Mouse (Mus musculus): Measurements from ENCODE around the gene Sgta. TPM values are rescaled to one million over a fixed set of nuclear protein-coding genes. Genes with fewer than 3 reads are reported as not detected.
A peak's percentile ranks its signal among the peaks of the same experiment; 100 is the strongest.

Gene Sgta
- polyA plus RNA-seq, 1 experiment from 2014 or later: 242 TPM

- WGBS: 85% methylated on average over 8 of the region's 8 CpGs
- Histone ChIP-seq H3K9ac (no peak overlapping the region), H3K4me2 (replicated peaks) (no peak overlapping the region), H3K9me3 (no peaks in the 10 kb centered on the region), H3K4me1 (peaks cover 10% of the 10 kb centered on the region; the same call in 1 of the 2 replicates), H3K36me3 (no peaks in the 10 kb centered on the region), H3K27ac (no peak overlapping the region), H3K27me3 (peaks cover 18% of the 10 kb centered on the region), H3K4me3 (no peak overlapping the region)
- ATAC-seq (ENCODE audit: insufficient number of reproducible peaks, insufficient read depth, low FRiP score, low TSS enrichment): no peak
Measured at GRCm38 (mm10) chr10:80997332-80997731, 62.6 kb downstream of the Sgta start.

- ATAC-seq (ENCODE audit: insufficient number of reproducible peaks, insufficient read depth, low FRiP score, low TSS enrichment): no peak
- no peaks in the 10 kb centered on the region for H3K9me3 ChIP-seq
- no peaks in the 10 kb centered on the region for H3K36me3 ChIP-seq
- H3K9ac ChIP-seq: no peak overlapping the region
- peaks cover 16% of the 10 kb centered on the region for H3K27me3 ChIP-seq
- peaks cover 10% of the 10 kb centered on the region; the same call in 1 of the 2 replicates for H3K4me1 ChIP-seq
- WGBS: 91% methylated on average over 8 of the region's 8 CpGs
- H3K27ac ChIP-seq: no peak overlapping the region
- H3K4me3 ChIP-seq: no peak overlapping the region
- H3K4me2 ChIP-seq (replicated peaks): no peak overlapping the region
Measured at GRCm38 (mm10) chr10:80996501-80996900, 63.5 kb downstream of the Sgta start.

- H3K9ac ChIP-seq: no peak overlapping the region
Measured at GRCm38 (mm10) chr10:80995091-80995632, 64.8 kb downstream of the Sgta start.

GRCm38 (mm10) chr10:80994621-80995020 lies 65.4 kb downstream of the Sgta start:
- Histone ChIP-seq H3K9ac (no peak overlapping the region), H3K27me3 (peaks cover 16% of the 10 kb centered on the region), H3K9me3 (no peaks in the 10 kb centered on the region), H3K4me2 (replicated peaks) (no peak overlapping the region), H3K27ac (no peak overlapping the region), H3K4me1 (peaks cover 5% of the 10 kb centered on the region; the same call in 1 of the 2 replicates), H3K36me3 (no peaks in the 10 kb centered on the region), H3K4me3 (no peak overlapping the region)
- no peak for ATAC-seq (ENCODE audit: insufficient number of reproducible peaks, insufficient read depth, low FRiP score, low TSS enrichment)
- WGBS: 54% methylated on average over 4 of the region's 4 CpGs

More at GRCm38 (mm10) chr10:80995091-80995632, 64.8 kb downstream of the Sgta start:
- Histone ChIP-seq H3K27me3 (peaks cover 16% of the 10 kb centered on the region), H3K4me1 (peaks cover 9% of the 10 kb centered on the region; the same call in 1 of the 2 replicates), H3K36me3 (no peaks in the 10 kb centered on the region), H3K27ac (no peak overlapping the region), H3K4me2 (replicated peaks) (0 out of 2 replicates have a peak overlapping the region, but pooled peaks have one; percentile 21), H3K9me3 (no peaks in the 10 kb centered on the region), H3K4me3 (no peak overlapping the region)
- 11% methylated on average over 21 of the region's 21 CpGs for WGBS
- no peak for ATAC-seq (ENCODE audit: insufficient number of reproducible peaks, insufficient read depth, low FRiP score, low TSS enrichment)

Small RNA genes within 50 kb of the gene (microRNA-seq; reads per million reads assigned to microRNA genes)
- gene Mir5615-1: not detected
- gene Mir5615-2: not detected

Other genes starting within 250 kb of the Sgta start
- 1.6 and 1.8 TPM in 2 replicates for gene Jsrp1, start 246.7 kb downstream of the Sgta start, polyA plus RNA-seq (2016; fragmentation: Nextera tagmentation; extraction: Ambion mirVana)
- 1,786 and 1,871 TPM in 2 replicates for gene Oaz1, start 233.5 kb downstream of the Sgta start, polyA plus RNA-seq (2016; fragmentation: Nextera tagmentation; extraction: Ambion mirVana)
- gene Lingo3, start 216.1 kb downstream of the Sgta start, polyA plus RNA-seq (2016; fragmentation: Nextera tagmentation; extraction: Ambion mirVana): 1.7 and 2.1 TPM in 2 replicates
- gene Lsm7, start 205.0 kb downstream of the Sgta start, polyA plus RNA-seq (2016; fragmentation: Nextera tagmentation; extraction: Ambion mirVana): 314 and 329 TPM in 2 replicates
- gene Sppl2b, start 204.9 kb downstream of the Sgta start, polyA plus RNA-seq (2016; fragmentation: Nextera tagmentation; extraction: Ambion mirVana): 52.0 and 53.0 TPM in 2 replicates
- 0.09 and 0.10 TPM in 2 replicates for gene Tmprss9, start 188.3 kb downstream of the Sgta start, polyA plus RNA-seq (2016; fragmentation: Nextera tagmentation; extraction: Ambion mirVana)
- gene Timm13, start 159.2 kb downstream of the Sgta start, polyA plus RNA-seq (2016; fragmentation: Nextera tagmentation; extraction: Ambion mirVana): 308 and 322 TPM in 2 replicates
- gene Lmnb2, start 141.9 kb downstream of the Sgta start, polyA plus RNA-seq (2016; fragmentation: Nextera tagmentation; extraction: Ambion mirVana): 70.3 TPM in 2 replicates
- 15.9 and 20.5 TPM in 2 replicates for gene Gadd45b, start 130.1 kb downstream of the Sgta start, polyA plus RNA-seq (2016; fragmentation: Nextera tagmentation; extraction: Ambion mirVana)
- gene Gng7, start 45.2 kb downstream of the Sgta start, polyA plus RNA-seq (2016; fragmentation: Nextera tagmentation; extraction: Ambion mirVana): 11.0 and 11.4 TPM in 2 replicates
- gene Diras1, start 34.5 kb downstream of the Sgta start, polyA plus RNA-seq (2016; fragmentation: Nextera tagmentation; extraction: Ambion mirVana): 1.9 and 2.1 TPM in 2 replicates
- gene Slc39a3, start 22.8 kb downstream of the Sgta start, polyA plus RNA-seq (2016; fragmentation: Nextera tagmentation; extraction: Ambion mirVana): 21.8 and 21.9 TPM in 2 replicates
- 68.2 and 71.3 TPM in 2 replicates for gene Thop1, start 9.9 kb upstream of the Sgta start, polyA plus RNA-seq (2016; fragmentation: Nextera tagmentation; extraction: Ambion mirVana)
- 0.31 and 0.69 TPM in 2 replicates for gene Creb3l3, start 38.7 kb upstream of the Sgta start, polyA plus RNA-seq (2016; fragmentation: Nextera tagmentation; extraction: Ambion mirVana)
- gene Map2k2, start 45.7 kb upstream of the Sgta start, polyA plus RNA-seq (2016; fragmentation: Nextera tagmentation; extraction: Ambion mirVana): 230 and 238 TPM in 2 replicates
- 21.7 and 22.3 TPM in 2 replicates for gene Zbtb7a, start 75.0 kb upstream of the Sgta start, polyA plus RNA-seq (2016; fragmentation: Nextera tagmentation; extraction: Ambion mirVana)
- 57.5 and 62.0 TPM in 2 replicates for gene Pias4, start 107.7 kb upstream of the Sgta start, polyA plus RNA-seq (2016; fragmentation: Nextera tagmentation; extraction: Ambion mirVana)
- 552 and 562 TPM in 2 replicates for gene Eef2, start 116.5 kb upstream of the Sgta start, polyA plus RNA-seq (2016; fragmentation: Nextera tagmentation; extraction: Ambion mirVana)
- 79.5 and 85.3 TPM in 2 replicates for gene Dapk3, start 122.8 kb upstream of the Sgta start, polyA plus RNA-seq (2016; fragmentation: Nextera tagmentation; extraction: Ambion mirVana)
- not detected in 2 replicates for gene 4930442H23Rik, start 123.7 kb upstream of the Sgta start, polyA plus RNA-seq (2016; fragmentation: Nextera tagmentation; extraction: Ambion mirVana)
- 0.20 TPM in 1 of 2 replicates, not detected in the other for gene Nmrk2, start 141.9 kb upstream of the Sgta start, polyA plus RNA-seq (2016; fragmentation: Nextera tagmentation; extraction: Ambion mirVana)
- 3.0 and 3.8 TPM in 2 replicates for gene Atcay, start 170.7 kb upstream of the Sgta start, polyA plus RNA-seq (2016; fragmentation: Nextera tagmentation; extraction: Ambion mirVana)
- 13.2 and 13.4 TPM in 2 replicates for gene Zfr2, start 173.0 kb upstream of the Sgta start, polyA plus RNA-seq (2016; fragmentation: Nextera tagmentation; extraction: Ambion mirVana)
- 5.6 and 7.2 TPM in 2 replicates for gene Matk, start 192.8 kb upstream of the Sgta start, polyA plus RNA-seq (2016; fragmentation: Nextera tagmentation; extraction: Ambion mirVana)
- 194 and 205 TPM in 2 replicates for gene Mrpl54, start 206.8 kb upstream of the Sgta start, polyA plus RNA-seq (2016; fragmentation: Nextera tagmentation; extraction: Ambion mirVana)
- gene Apba3, start 206.8 kb upstream of the Sgta start, polyA plus RNA-seq (2016; fragmentation: Nextera tagmentation; extraction: Ambion mirVana): 53.9 and 55.4 TPM in 2 replicates
- 4.5 and 6.4 TPM in 2 replicates for gene Tjp3, start 231.4 kb upstream of the Sgta start, polyA plus RNA-seq (2016; fragmentation: Nextera tagmentation; extraction: Ambion mirVana)
- 70.1 and 75.3 TPM in 2 replicates for gene Pip5k1c, start 232.8 kb upstream of the Sgta start, polyA plus RNA-seq (2016; fragmentation: Nextera tagmentation; extraction: Ambion mirVana)